ENCODE assay signal across 27 mouse cellular contexts in the genomic region with DNA sequence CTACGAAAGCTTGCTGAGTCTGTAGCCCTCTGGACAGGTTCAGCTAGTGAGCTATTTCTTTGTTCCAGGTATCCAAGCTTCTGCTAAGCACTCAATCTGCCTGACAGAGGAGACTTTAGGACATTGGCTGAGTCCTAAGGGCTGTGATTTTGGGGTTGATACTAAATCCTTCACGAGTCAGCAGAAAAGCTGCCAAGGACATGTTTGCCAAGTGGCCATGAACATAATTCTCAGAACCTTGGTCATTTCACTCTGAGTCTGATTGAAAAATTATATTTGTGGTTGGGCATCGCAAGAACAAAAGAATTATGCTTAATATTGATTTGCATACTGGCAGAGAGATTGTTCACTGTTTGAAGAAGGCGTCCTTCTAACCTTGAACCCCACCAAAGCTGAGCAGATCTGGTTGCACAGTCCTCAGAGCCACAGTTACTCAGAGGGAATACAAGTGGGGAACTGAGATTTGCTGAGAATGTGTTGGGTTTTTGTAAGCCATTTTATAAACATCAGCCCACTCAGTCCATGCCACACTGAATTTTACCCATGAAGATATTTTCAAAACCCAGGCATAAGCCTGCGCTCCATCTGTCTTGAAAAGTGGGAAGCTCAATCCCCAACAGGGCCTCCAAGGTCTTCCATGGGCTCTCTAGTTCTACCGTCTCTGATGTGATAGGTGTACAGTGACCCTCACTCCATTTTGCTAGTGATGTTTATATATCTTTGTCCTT. TPM values are rescaled to one million over a fixed set of nuclear protein-coding genes. Genes with fewer than 3 reads are reported as not detected.
A peak's percentile ranks its signal among the peaks of the same experiment; 100 is the strongest.
DNase-seq lines count a peak whose midpoint lies in the region; ATAC-seq and TF ChIP-seq lines count a peak whose summit lies in the region.
"Had no signal": no experiment of that assay in that cellular context is flagged by ENCODE, and none has a peak within 500 bp of the region (broad histone marks: within the 10 kb centered on the region; RNA-seq: fewer than 3 reads in every experiment).

No protein-coding gene starts in this region.

- H3K27me3 ChIP-seq in kidney, adult 2 months (replicated peaks; ENCODE audit: control insufficient read depth, insufficient read depth, low read length) = no peaks in the 10 kb centered on the region
- no peaks in the 10 kb centered on the region for H3K27me3 ChIP-seq in midbrain, embryonic 11.5 days (ENCODE audit: control insufficient read depth, insufficient read depth, low read length)
- no peaks in the 10 kb centered on the region for H3K27me3 ChIP-seq in midbrain, postnatal 0 days (ENCODE audit: insufficient read depth, low read length)
- H3K27me3 ChIP-seq: embryonic facial prominence, embryonic 12.5 days; heart, embryonic 13.5 days; hindbrain, embryonic 13.5 days; liver, embryonic 15.5 days; lung, embryonic 15.5 days had no signal

- no peaks in the 10 kb centered on the region for H3K36me3 ChIP-seq in kidney, adult 2 months (ENCODE audit: control insufficient read depth, insufficient read depth, low read length)
- no peaks in the 10 kb centered on the region for H3K36me3 ChIP-seq in midbrain, embryonic 11.5 days (ENCODE audit: control insufficient read depth, insufficient read depth, low read length)
- H3K36me3 ChIP-seq in midbrain, postnatal 0 days (ENCODE audit: insufficient read depth, low read length) = no peaks in the 10 kb centered on the region
- H3K36me3 ChIP-seq: embryonic facial prominence, embryonic 12.5 days; heart, embryonic 13.5 days; hindbrain, embryonic 13.5 days; limb, embryonic 10.5 days; liver, embryonic 15.5 days; lung, embryonic 15.5 days had no signal

- H3K9me3 ChIP-seq in midbrain, embryonic 11.5 days (ENCODE audit: control insufficient read depth, low read length) = no peaks in the 10 kb centered on the region
- no peaks in the 10 kb centered on the region for H3K9me3 ChIP-seq in midbrain, postnatal 0 days (ENCODE audit: low read length)
- H3K9me3 ChIP-seq: embryonic facial prominence, embryonic 12.5 days; heart, embryonic 13.5 days; hindbrain, embryonic 13.5 days; limb, embryonic 10.5 days; liver, embryonic 15.5 days; lung, embryonic 15.5 days had no signal

- DNase-seq in adrenal gland, adult 2 months = peak; percentile 64
- no peak for DNase-seq in adrenal gland, postnatal 25 days
- peak; percentile 35 for DNase-seq in kidney, adult 2 months
- DNase-seq in kidney, adult 9 months = no peak
- DNase-seq in midbrain, embryonic 11.5 days (ENCODE audit: low spot score, missing footprints) = peak; percentile 10
- no peak for DNase-seq in midbrain, postnatal 0 days (ENCODE audit: low spot score)
- no peak for DNase-seq in embryo, embryonic 10.5 days (ENCODE audit: low spot score)
- DNase-seq: cerebellum, adult 11-12 months; cerebellum, postnatal 10 days; gastrocnemius, postnatal 14 days; heart, adult 18-20 months; heart, postnatal 14 days; kidney, adult 18-20 months; kidney, postnatal 10 days; liver; right cerebral cortex, postnatal 14 days had no signal

- peaks cover 9% of the 10 kb centered on the region; the same call in 1 of the 2 replicates for H3K4me1 ChIP-seq in kidney, adult 2 months (ENCODE audit: control insufficient read depth, insufficient read depth, low read length)
- no peaks in the 10 kb centered on the region for H3K4me1 ChIP-seq in midbrain, embryonic 11.5 days (ENCODE audit: control insufficient read depth, insufficient read depth, low read length)
- H3K4me1 ChIP-seq in midbrain, postnatal 0 days (ENCODE audit: insufficient read depth, low read length) = no peaks in the 10 kb centered on the region
- H3K4me1 ChIP-seq in embryonic fibroblast, embryonic 13.5 days (ENCODE audit: control insufficient read depth, insufficient read depth, low read length) = no peaks in the 10 kb centered on the region
- H3K4me1 ChIP-seq: embryonic facial prominence, embryonic 12.5 days; heart, embryonic 13.5 days; hindbrain, embryonic 13.5 days; limb, embryonic 10.5 days; liver, embryonic 15.5 days; lung, embryonic 15.5 days had no signal

- no peak for TF ChIP-seq POLR2A in kidney, adult 2 months (IDR thresholded peaks at IDR 0.05; ENCODE audit: low read depth, low read length)
- no peak for TF ChIP-seq POLR2A in embryonic fibroblast, embryonic 13.5 days (IDR thresholded peaks at IDR 0.05; ENCODE audit: low read depth, low read length)

- no peak overlapping the region for H3K9ac ChIP-seq in midbrain, embryonic 11.5 days (ENCODE audit: low read length)
- no peak overlapping the region for H3K9ac ChIP-seq in midbrain, postnatal 0 days (replicated peaks; ENCODE audit: low read length, poor library complexity, severe bottlenecking)
- H3K9ac ChIP-seq: embryonic facial prominence, embryonic 12.5 days; heart, embryonic 13.5 days; hindbrain, embryonic 13.5 days; liver, embryonic 15.5 days; lung, embryonic 15.5 days had no signal

- no peak for ATAC-seq in midbrain, embryonic 11.5 days (ENCODE audit: low FRiP score)
- no peak for ATAC-seq in midbrain, postnatal 0 days (ENCODE audit: low FRiP score)
- ATAC-seq: forebrain, embryonic 14.5 days; midbrain, embryonic 16.5 days had no signal

- no peak for TF ChIP-seq CTCF in kidney, adult 2 months (conservative IDR thresholded peaks at IDR 0.05; ENCODE audit: insufficient read depth, insufficient read length, low read depth, low read length)
- TF ChIP-seq CTCF in midbrain, postnatal 0 days (IDR thresholded peaks at IDR 0.05) = no peak
- no peak for TF ChIP-seq CTCF in embryonic fibroblast, embryonic 13.5 days (IDR thresholded peaks at IDR 0.05; ENCODE audit: borderline replicate concordance, insufficient read depth, low read length)

- 80% methylated on average over 6 of the region's 6 CpGs for WGBS in kidney, adult 2 months
- WGBS in midbrain, embryonic 11.5 days = 92% methylated on average over 6 of the region's 6 CpGs
- 87% methylated on average over 6 of the region's 6 CpGs for WGBS in midbrain, postnatal 0 days

- no peak overlapping the region for H3K27ac ChIP-seq in kidney, adult 2 months (ENCODE audit: insufficient read depth, low read depth, low read length)
- H3K27ac ChIP-seq in midbrain, embryonic 11.5 days (ENCODE audit: low read depth, low read length) = no peak overlapping the region
- no peak overlapping the region for H3K27ac ChIP-seq in midbrain, postnatal 0 days (ENCODE audit: low read depth, low read length)
- H3K27ac ChIP-seq in embryonic fibroblast, embryonic 13.5 days (ENCODE audit: insufficient read depth, low read length) = peak overlapping the region; percentile 47; the same call in 1 of the 2 replicates
- H3K27ac ChIP-seq: embryonic facial prominence, embryonic 12.5 days; heart, embryonic 13.5 days; hindbrain, embryonic 13.5 days; limb, embryonic 10.5 days; liver, embryonic 15.5 days; lung, embryonic 15.5 days; macrophage had no signal

- H3K4me3 ChIP-seq in kidney, adult 2 months (ENCODE audit: insufficient read depth, low read depth, low read length) = no peak overlapping the region
- H3K4me3 ChIP-seq in midbrain, embryonic 11.5 days (ENCODE audit: low read depth, low read length) = no peak overlapping the region
- no peak overlapping the region for H3K4me3 ChIP-seq in midbrain, postnatal 0 days (ENCODE audit: low read depth, low read length)
- H3K4me3 ChIP-seq in embryonic fibroblast, embryonic 13.5 days (ENCODE audit: insufficient read depth, low read length) = no peak overlapping the region
- H3K4me3 ChIP-seq: embryonic facial prominence, embryonic 12.5 days; erythroblast, embryonic 14.5 days; heart, embryonic 13.5 days; hindbrain, embryonic 13.5 days; limb, embryonic 10.5 days; liver, embryonic 15.5 days; lung, embryonic 15.5 days had no signal

- no peak overlapping the region for H3K4me2 ChIP-seq in midbrain, embryonic 11.5 days
- no peak overlapping the region for H3K4me2 ChIP-seq in midbrain, postnatal 0 days (ENCODE audit: low read depth, low read length, poor library complexity, severe bottlenecking)
- H3K4me2 ChIP-seq: embryonic facial prominence, embryonic 12.5 days; heart, embryonic 13.5 days; hindbrain, embryonic 13.5 days; liver, embryonic 15.5 days; lung, embryonic 15.5 days had no signal

RNA-seq across cellular contexts. Expression of a gene that starts 39.1 kb away (rescaled TPM):
- total RNA-seq in adrenal gland, adult 2 months (2021) = 10 to 100 TPM; 14.0 to 32.2 TPM
- polyA plus RNA-seq in adrenal gland, adult 2 months (2012; rRNA removed) = 5.3 and 5.6 TPM in 2 replicates
- 21.4 and 24.2 TPM in 2 replicates for total RNA-seq in adrenal gland, postnatal 25 days (2021)
- polyA plus RNA-seq in kidney, adult 2 months (2012; rRNA removed) = 87.0 and 89.3 TPM in 2 replicates
- polyA plus RNA-seq in midbrain, embryonic 11.5 days (2014; fragmentation: Nextera tagmentation; extraction: Ambion mirVana) = 0.84 and 0.86 TPM in 2 replicates
- total RNA-seq in midbrain, postnatal 0 days (2014; rRNA removed) = 16.9 and 25.2 TPM in 2 replicates
- polyA plus RNA-seq in midbrain, postnatal 0 days (2015; fragmentation: Nextera tagmentation; extraction: Ambion mirVana) = 23.7 and 24.4 TPM in 2 replicates
- 4.3 and 4.7 TPM in 2 replicates for polyA plus RNA-seq in embryonic fibroblast, embryonic 13.5 days (2011; ENCODE audit: insufficient read length, low read depth, missing spikeins)
- polyA plus RNA-seq: erythroblast, embryonic 14.5 days; macrophage had no signal

Comparison
In these comparisons a context has a peak if more than half of its experiments do, and no peak if none do; other contexts are left out.
1. DNase-seq: peak in adrenal gland, adult 2 months (single experiment), kidney, adult 2 months (single experiment) and midbrain, embryonic 11.5 days (single experiment); none in adrenal gland, postnatal 25 days (single experiment), kidney, adult 9 months (single experiment), midbrain, postnatal 0 days (single experiment) and embryo, embryonic 10.5 days (single experiment).